Mouse (Mus musculus) brain, embryonic 14.5 days (tissue): ENCODE data around the gene Tmem270.

Source experiments
- CTCF ChIP-seq: fragments of 200-500 bp; IDR thresholded peaks from 2 replicates; pipeline ENCODE4 v1.5.1; 2012; ENCODE audit warnings: inconsistent platforms, mild to moderate bottlenecking, moderate library complexity, borderline replicate concordance; ENCODE audit not compliant: insufficient read depth, insufficient read length; ENCODE audit errors: extremely low read depth
- POLR2A ChIP-seq: fragments of 200-500 bp; IDR thresholded peaks from 2 replicates; pipeline ENCODE4 v1.6.1; 2012; ENCODE audit warnings: mild to moderate bottlenecking, inconsistent platforms, borderline replicate concordance; ENCODE audit not compliant: poor library complexity, insufficient read depth, insufficient read length, severe bottlenecking; ENCODE audit errors: extremely low read depth

DNA sequence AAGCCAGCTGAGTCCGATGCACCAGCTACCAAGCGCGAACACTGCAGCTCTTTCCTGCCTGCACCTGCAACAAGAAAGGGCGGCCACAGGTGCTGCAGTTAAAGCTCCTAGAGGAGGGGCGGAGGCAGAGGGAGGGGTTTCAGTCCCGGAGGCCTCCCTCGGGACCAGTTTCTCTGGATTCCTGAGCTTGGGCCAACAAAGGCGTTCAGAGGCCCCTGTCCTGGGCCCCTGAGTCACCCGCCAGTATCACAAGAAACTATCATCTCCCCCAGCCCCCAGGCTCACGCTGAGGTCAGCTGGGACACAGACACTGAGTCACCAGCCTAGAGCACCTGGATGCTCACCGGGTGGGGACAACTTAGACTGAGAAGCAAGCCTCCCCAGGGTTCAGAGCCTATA is 40.3 kb upstream of the Tmem270 start, which contains the start of gene Cldn4:
- TF ChIP-seq POLR2A (no peak), CTCF (no peak)
